Mouse (Mus musculus) liver, adult 2 months (tissue): ENCODE results near the gene Sh3gl2.

Source experiments
- CTCF ChIP-seq: fragments of 200-500 bp; IDR thresholded peaks from 2 replicates; pipeline ENCODE4 v1.5.1; 2011; ENCODE audit warnings: low read depth, low read length, control low read depth
- POLR2A ChIP-seq: fragments of 200-500 bp; IDR thresholded peaks from 2 replicates; pipeline ENCODE4 v1.6.1; 2011; ENCODE audit warnings: low read length, control low read depth; ENCODE audit not compliant: insufficient read depth; ENCODE audit errors: extremely low read depth

DNA sequence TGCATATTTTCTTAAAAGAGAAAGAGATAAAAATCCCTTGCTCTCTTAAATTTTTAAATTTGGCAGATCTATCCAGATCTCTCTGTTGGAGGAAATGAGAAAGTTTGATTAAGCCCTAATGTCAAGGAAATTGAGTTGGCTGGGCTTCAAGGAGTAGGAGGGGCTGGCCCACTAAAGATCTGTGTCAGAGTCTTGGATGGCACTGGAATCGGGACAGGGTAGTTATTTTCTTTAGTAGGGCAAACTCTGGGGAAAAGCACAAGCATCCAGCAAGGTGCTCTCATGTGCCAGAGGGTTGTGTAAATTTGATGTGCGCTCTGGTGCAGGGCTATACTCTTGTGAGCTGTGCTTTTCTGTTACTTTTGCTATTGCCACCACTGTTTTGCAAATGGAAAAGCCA lies 45.9 kb downstream of the Sh3gl2 start:
- TF ChIP-seq POLR2A = no peak
- TF ChIP-seq CTCF = no peak
